Mouse (Mus musculus) heart, embryonic 14.5 days (tissue): ENCODE measurements around the gene Paqr7. TPM values are rescaled to one million over a fixed set of nuclear protein-coding genes. Genes with fewer than 3 reads are reported as not detected.

ENCODE experiments used
- ATAC-seq: fragments of 200-750 bp; cut with Nextera tagmentation; 2 replicates; pipeline ENCODE4 v1.8.0; 2017; ENCODE audit warnings: low read depth, moderate TSS enrichment; ENCODE audit not compliant: insufficient number of reproducible peaks, insufficient read depth, low FRiP score
- H3K27ac ChIP-seq, 2 experiments: fragments of 200-500 bp in 1 of 2; fragments of 300-500 bp in 1 of 2; sonication (generic) in 1 of 2; replicated peaks in 1 of 2; 2 replicates each; pipeline ENCODE4 v1.5.1; 2012 to 2014; ENCODE audit warnings: low read depth in 2 of 2, low read length in 2 of 2, control low read depth in 1 of 2, mild to moderate bottlenecking in 1 of 2, mixed read lengths in 1 of 2; ENCODE audit not compliant: control insufficient read depth in 1 of 2, insufficient read depth in 1 of 2
- H3K27me3 ChIP-seq: fragments of 300-500 bp; sonication (generic); 2 replicates; pipeline ENCODE4 v1.6.1; 2014; ENCODE audit warnings: mild to moderate bottlenecking, low read length, control low read depth; ENCODE audit not compliant: control insufficient read depth, insufficient read depth
- H3K36me3 ChIP-seq: fragments of 300-500 bp; sonication (generic); 2 replicates; pipeline ENCODE4 v1.6.1; 2014; ENCODE audit warnings: mild to moderate bottlenecking, control low read depth, low read length, mixed read lengths; ENCODE audit not compliant: control insufficient read depth, insufficient read depth
- H3K4me1 ChIP-seq, 2 experiments: fragments of 200-500 bp in 1 of 2; fragments of 300-500 bp in 1 of 2; sonication (generic) in 1 of 2; 2 replicates each; pipeline ENCODE4 v1.6.1; 2012 to 2014; ENCODE audit warnings: low read length in 2 of 2, control low read depth in 1 of 2, mixed read lengths in 1 of 2; ENCODE audit not compliant: control insufficient read depth in 2 of 2, insufficient read depth in 2 of 2
- H3K4me2 ChIP-seq: fragments of 300-500 bp; sonication (generic); 2 replicates; pipeline ENCODE4 v1.6.1; 2014; ENCODE audit warnings: mild to moderate bottlenecking, low read length
- H3K4me3 ChIP-seq, 2 experiments: fragments of 200-500 bp in 1 of 2; fragments of 300-500 bp in 1 of 2; sonication (generic) in 1 of 2; 2 replicates each; pipeline ENCODE4 v1.5.1; 2012 to 2014; ENCODE audit warnings: low read length in 2 of 2, mild to moderate bottlenecking in 2 of 2, control low read depth in 1 of 2, low read depth in 1 of 2, moderate library complexity in 1 of 2; ENCODE audit not compliant: control insufficient read depth in 1 of 2, insufficient read depth in 1 of 2
- H3K9ac ChIP-seq: fragments of 300-500 bp; sonication (generic); 2 replicates; pipeline ENCODE4 v1.6.1; 2014; ENCODE audit warnings: mild to moderate bottlenecking, low read length
- H3K9me3 ChIP-seq: fragments of 300-500 bp; sonication (generic); 2 replicates; pipeline ENCODE4 v1.6.1; 2016; ENCODE audit warnings: low read length, control low read depth; ENCODE audit not compliant: control insufficient read depth
- WGBS: fragments of 180-500 bp; shearing (Covaris S2); extraction: QIAGEN DNeasy Blood & Tissue Kit; methylation state at CpG from one replicate; pipeline ENCODE4 v1.1.7; 2014; 5-methylcytosine and 5-hydroxymethylcytosine counted together
- polyA plus RNA-seq: library from polyadenylated mRNA; unstranded; fragments of >200 nt; fragmentation: Nextera tagmentation; extraction: Ambion mirVana; gene quantifications from 2 replicates; pipeline ENCODE4 v1.2.1, GENCODE M21; 2014

Gene Paqr7
- polyA plus RNA-seq, 1 experiment from 2014 or later: 4.6 TPM

GRCm38 (mm10) chr4:134483078-134483688 is 13.3 kb upstream of the Paqr7 start:
- no peak overlapping the region for H3K27ac ChIP-seq
- H3K9ac ChIP-seq: no peak overlapping the region
- no peak overlapping the region for H3K4me3 ChIP-seq
- peaks cover 0 to 2% of the 10 kb centered on the region in 2 experiments; a peak in 1 of 4 replicates for H3K4me1 ChIP-seq
- WGBS: 54% methylated on average over 6 of the region's 6 CpGs
- no peaks in the 10 kb centered on the region for H3K9me3 ChIP-seq
- H3K4me2 ChIP-seq: no peak overlapping the region
- no peaks in the 10 kb centered on the region for H3K36me3 ChIP-seq
- ATAC-seq: no peak
- no peaks in the 10 kb centered on the region; the same call in 1 of the 2 replicates for H3K27me3 ChIP-seq

GRCm38 (mm10) chr4:134483696-134484095 is 12.8 kb upstream of the Paqr7 start:
- ATAC-seq: no peak
- 29% methylated on average over 6 of the region's 6 CpGs for WGBS

GRCm38 (mm10) chr4:134484231-134484630 is 12.3 kb upstream of the Paqr7 start:
- no peak overlapping the region for H3K9ac ChIP-seq
- no peaks in the 10 kb centered on the region; the same call in 1 of the 2 replicates for H3K27me3 ChIP-seq
- H3K4me2 ChIP-seq: no peak overlapping the region
- H3K4me1 ChIP-seq: peaks cover 0 to 2% of the 10 kb centered on the region in 2 experiments; a peak in 1 of 4 replicates
- WGBS: 78% methylated on average over 10 of the region's 10 CpGs
- no peak overlapping the region for H3K27ac ChIP-seq
- no peaks in the 10 kb centered on the region for H3K36me3 ChIP-seq
- H3K4me3 ChIP-seq: no peak overlapping the region
- no peaks in the 10 kb centered on the region for H3K9me3 ChIP-seq
- ATAC-seq: no peak

More at GRCm38 (mm10) chr4:134483696-134484095, 12.8 kb upstream of the Paqr7 start:
- no peak overlapping the region for H3K4me2 ChIP-seq
- H3K27ac ChIP-seq: no peak overlapping the region
- no peak overlapping the region for H3K4me3 ChIP-seq
- no peak overlapping the region for H3K9ac ChIP-seq
- H3K36me3 ChIP-seq: no peaks in the 10 kb centered on the region
- peaks cover 0 to 2% of the 10 kb centered on the region in 2 experiments; a peak in 1 of 4 replicates for H3K4me1 ChIP-seq
- H3K27me3 ChIP-seq: no peaks in the 10 kb centered on the region; the same call in 1 of the 2 replicates
- H3K9me3 ChIP-seq: no peaks in the 10 kb centered on the region

GRCm38 (mm10) chr4:134485151-134485900 is 11.2 kb upstream of the Paqr7 start:
- H3K4me1 ChIP-seq: peaks cover 0 to 2% of the 10 kb centered on the region in 2 experiments; a peak in 1 of 4 replicates
- H3K9ac ChIP-seq: no peak overlapping the region
- H3K27ac ChIP-seq: no peak overlapping the region
- peaks cover under 1% of the 10 kb centered on the region; the same call in 1 of the 2 replicates for H3K9me3 ChIP-seq
- H3K27me3 ChIP-seq: no peaks in the 10 kb centered on the region; the same call in 1 of the 2 replicates
- no peaks in the 10 kb centered on the region for H3K36me3 ChIP-seq
- no peak overlapping the region for H3K4me3 ChIP-seq
- 78% methylated on average over 5 of the region's 5 CpGs for WGBS
- no peak for ATAC-seq
- no peak overlapping the region for H3K4me2 ChIP-seq

- Histone ChIP-seq H3K27me3 (no peaks in the 10 kb centered on the region), H3K4me3 (no peak overlapping the region), H3K27ac (no peak overlapping the region), H3K36me3 (no peaks in the 10 kb centered on the region), H3K9me3 (peaks cover 3% of the 10 kb centered on the region; the same call in 1 of the 2 replicates), H3K4me2 (no peak overlapping the region), H3K4me1 (peaks cover 0 to 2% of the 10 kb centered on the region in 2 experiments; a peak in 1 of 4 replicates), H3K9ac (no peak overlapping the region)
- ATAC-seq: no peak
- WGBS: 86% methylated on average over 5 of the region's 5 CpGs
Observed at GRCm38 (mm10) chr4:134488211-134488610, 8.3 kb upstream of the Paqr7 start.

GRCm38 (mm10) chr4:134489986-134490665 is 6.4 kb upstream of the Paqr7 start:
- no peaks in the 10 kb centered on the region for H3K36me3 ChIP-seq
- no peak overlapping the region for H3K9ac ChIP-seq
- no peaks in the 10 kb centered on the region for H3K27me3 ChIP-seq
- H3K4me3 ChIP-seq: no peak overlapping the region
- 74% methylated on average over 11 of the region's 11 CpGs for WGBS
- peaks cover 3% of the 10 kb centered on the region; the same call in 1 of the 2 replicates for H3K9me3 ChIP-seq
- peaks cover 9 to 10% of the 10 kb centered on the region in 2 experiments for H3K4me1 ChIP-seq
- H3K4me2 ChIP-seq: no peak overlapping the region
- ATAC-seq: no peak
- H3K27ac ChIP-seq: no peak overlapping the region

- Histone ChIP-seq H3K36me3 (no peaks in the 10 kb centered on the region), H3K27me3 (no peaks in the 10 kb centered on the region), H3K4me2 (no peak overlapping the region), H3K9ac (no peak overlapping the region), H3K9me3 (peaks cover 3% of the 10 kb centered on the region; the same call in 1 of the 2 replicates), H3K4me1 (peaks cover 23 to 25% of the 10 kb centered on the region in 2 experiments), H3K4me3 (no peak overlapping the region), H3K27ac (no peak overlapping the region)
- no peak for ATAC-seq
- WGBS: 59% methylated on average over 6 of the region's 6 CpGs
Observed at GRCm38 (mm10) chr4:134491716-134492115, 4.8 kb upstream of the Paqr7 start.
